Mouse (Mus musculus): ENCODE results near the gene Hes5.

Hes5 gene

GRCm38 (mm10) chr4:154964581-154965235, 4.0 kb downstream of the Hes5 start:
- peak; percentile 51 to 54 for DNase-seq (ENCODE audit: low spot score in 2 of 2)

GRCm38 (mm10) chr4:154965856-154966255, 5.1 kb downstream of the Hes5 start:
- no peak for DNase-seq (ENCODE audit: low spot score in 2 of 2)

- DNase-seq (ENCODE audit: low spot score in 2 of 2), result peak; percentile 51 to 63
Measured at GRCm38 (mm10) chr4:154967173-154967572, 6.5 kb downstream of the Hes5 start.

GRCm38 (mm10) chr4:154972546-154972945, 11.8 kb downstream of the Hes5 start:
- DNase-seq (ENCODE audit: low spot score in 2 of 2), result no peak

- no peak for DNase-seq (ENCODE audit: low spot score in 2 of 2)
Measured at GRCm38 (mm10) chr4:154974163-154974611, 13.5 kb downstream of the Hes5 start.

GRCm38 (mm10) chr4:154980110-154980509, 19.4 kb downstream of the Hes5 start:
- DNase-seq (ENCODE audit: low spot score in 2 of 2), result no peak

GRCm38 (mm10) chr4:154981076-154981475, 20.4 kb downstream of the Hes5 start:
- no peak for DNase-seq (ENCODE audit: low spot score in 2 of 2)

GRCm38 (mm10) chr4:154981530-154981929, 20.8 kb downstream of the Hes5 start:
- peak; percentile 28 to 32 for DNase-seq (ENCODE audit: low spot score in 2 of 2)

GRCm38 (mm10) chr4:154982247-154983120, 21.8 kb downstream of the Hes5 start:
- no peak for DNase-seq (ENCODE audit: low spot score in 2 of 2)

GRCm38 (mm10) chr4:154983767-154984166, 23.0 kb downstream of the Hes5 start:
- no peak for DNase-seq (ENCODE audit: low spot score in 2 of 2)

GRCm38 (mm10) chr4:154985151-154985777, 24.5 kb downstream of the Hes5 start:
- no peak for DNase-seq (ENCODE audit: low spot score in 2 of 2)

- DNase-seq (ENCODE audit: low spot score in 2 of 2), result peak; percentile 49 to 58
Measured at GRCm38 (mm10) chr4:154986096-154986495, 25.4 kb downstream of the Hes5 start.

- no peak for DNase-seq (ENCODE audit: low spot score in 2 of 2)
Measured at GRCm38 (mm10) chr4:154986750-154987149, 26.0 kb downstream of the Hes5 start.

- no peak for DNase-seq (ENCODE audit: low spot score in 2 of 2)
Measured at GRCm38 (mm10) chr4:154994876-154995275, 34.2 kb downstream of the Hes5 start.

- DNase-seq (ENCODE audit: low spot score in 2 of 2), result no peak
Measured at GRCm38 (mm10) chr4:154996572-154997154, 35.9 kb downstream of the Hes5 start.

- no peak for DNase-seq (ENCODE audit: low spot score in 2 of 2)
Measured at GRCm38 (mm10) chr4:154999379-154999778, 38.7 kb downstream of the Hes5 start.

GRCm38 (mm10) chr4:155005278-155005677, 44.6 kb downstream of the Hes5 start:
- DNase-seq (ENCODE audit: low spot score in 2 of 2), result no peak

GRCm38 (mm10) chr4:155006296-155006695, 45.6 kb downstream of the Hes5 start:
- DNase-seq (ENCODE audit: low spot score in 2 of 2), result no peak

- DNase-seq (ENCODE audit: low spot score in 2 of 2), result no peak
Measured at GRCm38 (mm10) chr4:155007641-155008040, 46.9 kb downstream of the Hes5 start.

- no peak for DNase-seq (ENCODE audit: low spot score in 2 of 2)
Measured at GRCm38 (mm10) chr4:155008075-155008474, 47.4 kb downstream of the Hes5 start.

- no peak for DNase-seq (ENCODE audit: low spot score in 2 of 2)
Measured at GRCm38 (mm10) chr4:155009216-155009615, 48.5 kb downstream of the Hes5 start.

GRCm38 (mm10) chr4:155010870-155011269, 50.1 kb downstream of the Hes5 start:
- DNase-seq (ENCODE audit: low spot score in 2 of 2), result no peak

Measured in spleen, postnatal 36 days (tissue).